Mouse (Mus musculus): ENCODE data around the gene Gstt2. TPM values are rescaled to one million over a fixed set of nuclear protein-coding genes. Genes with fewer than 3 reads are reported as not detected.
A peak's percentile ranks its signal among the peaks of the same experiment; 100 is the strongest.

Gene Gstt2
- total RNA-seq, 1 experiment: 17.8 TPM

- no peak for TF ChIP-seq HCFC1 (IDR thresholded peaks at IDR 0.05; ENCODE audit: borderline replicate concordance, insufficient read depth, low read length)
- TF ChIP-seq ZC3H11A (IDR thresholded peaks at IDR 0.05; ENCODE audit: borderline replicate concordance, low read depth, low read length): no peak
- no peak for TF ChIP-seq ZNF384 (IDR thresholded peaks at IDR 0.05; ENCODE audit: low read depth, low read length)
- TF ChIP-seq CHD2 (IDR thresholded peaks at IDR 0.05; ENCODE audit: low read depth, low read length): no peak
- TF ChIP-seq MAFK (IDR thresholded peaks at IDR 0.05; ENCODE audit: insufficient read depth, low read depth, low read length): no peak
- H3K4me1 ChIP-seq (ENCODE audit: control insufficient read depth in 2 of 2, insufficient read depth in 2 of 2, low read length in 2 of 2, poor library complexity in 1 of 2): peaks cover 9% of the 10 kb centered on the region in 2 experiments
Measured at GRCm38 (mm10) chr10:75881578-75882432, 44.6 kb upstream of the Gstt2 start.

GRCm38 (mm10) chr10:75880771-75881577, 43.8 kb upstream of the Gstt2 start:
- in situ Hi-C loops (cut with MboI; ENCODE audit: low sequenced_read_pairs in 2 of 2, unreplicated experiment in 2 of 2): no loop called here
- no peak overlapping the region for H3K9ac ChIP-seq (ENCODE audit: insufficient read depth, low read depth, low read length, poor library complexity, severe bottlenecking)
- no peak for DNase-seq (ENCODE audit: low read depth, low spot score)
- H3K9me3 ChIP-seq (ENCODE audit: control insufficient read depth, insufficient read depth, low read depth, low read length): no peaks in the 10 kb centered on the region
- peak overlapping the region; percentile 97 for H3K27ac ChIP-seq (ENCODE audit: insufficient read depth, low read depth, low read length, poor library complexity, severe bottlenecking)
- H3K36me3 ChIP-seq (ENCODE audit: control insufficient read depth, insufficient read depth, low read length, poor library complexity, severe bottlenecking): no peaks in the 10 kb centered on the region
- peak overlapping the region in 1 of 2 experiments; percentile 54; a peak in 2 of 4 replicates for H3K4me3 ChIP-seq (ENCODE audit: insufficient read depth in 1 of 2, low read depth in 1 of 2, low read length in 2 of 2, poor library complexity in 1 of 2, severe bottlenecking in 1 of 2)
- peaks cover 9% of the 10 kb centered on the region in 2 experiments for H3K4me1 ChIP-seq (ENCODE audit: control insufficient read depth in 2 of 2, insufficient read depth in 2 of 2, low read length in 2 of 2, poor library complexity in 1 of 2)
- TF ChIP-seq ZNF384 (IDR thresholded peaks at IDR 0.05; ENCODE audit: low read depth, low read length): no peak
- no peak for TF ChIP-seq MAFK (IDR thresholded peaks at IDR 0.05; ENCODE audit: insufficient read depth, low read depth, low read length)
- TF ChIP-seq HCFC1 (IDR thresholded peaks at IDR 0.05; ENCODE audit: borderline replicate concordance, insufficient read depth, low read length): no peak
- no peak for TF ChIP-seq ZC3H11A (IDR thresholded peaks at IDR 0.05; ENCODE audit: borderline replicate concordance, low read depth, low read length)
- no peak for TF ChIP-seq CHD2 (IDR thresholded peaks at IDR 0.05; ENCODE audit: low read depth, low read length)

More at GRCm38 (mm10) chr10:75881578-75882432, 44.6 kb upstream of the Gstt2 start:
- Histone ChIP-seq H3K4me3 (ENCODE audit: insufficient read depth in 1 of 2, low read depth in 1 of 2, low read length in 2 of 2, poor library complexity in 1 of 2, severe bottlenecking in 1 of 2) (peak overlapping the region; percentile 43 to 54), H3K9ac (ENCODE audit: insufficient read depth, low read depth, low read length, poor library complexity, severe bottlenecking) (peak overlapping the region; percentile 50), H3K36me3 (ENCODE audit: control insufficient read depth, insufficient read depth, low read length, poor library complexity, severe bottlenecking) (no peaks in the 10 kb centered on the region), H3K27ac (ENCODE audit: insufficient read depth, low read depth, low read length, poor library complexity, severe bottlenecking) (peak overlapping the region; percentile 97), H3K9me3 (ENCODE audit: control insufficient read depth, insufficient read depth, low read depth, low read length) (no peaks in the 10 kb centered on the region)
- DNase-seq (ENCODE audit: low read depth, low spot score): peak; percentile 50
- in situ Hi-C loops (cut with MboI; ENCODE audit: low sequenced_read_pairs in 2 of 2, unreplicated experiment in 2 of 2): no loop called here

GRCm38 (mm10) chr10:75880351-75880750, 43.1 kb upstream of the Gstt2 start:
- 0 out of 2 replicates have a peak overlapping the region, but pooled peaks have one; percentile 4 for H3K9ac ChIP-seq (ENCODE audit: insufficient read depth, low read depth, low read length, poor library complexity, severe bottlenecking)
- TF ChIP-seq MAFK (IDR thresholded peaks at IDR 0.05; ENCODE audit: insufficient read depth, low read depth, low read length) (no peak), CHD2 (IDR thresholded peaks at IDR 0.05; ENCODE audit: low read depth, low read length) (no peak), HCFC1 (IDR thresholded peaks at IDR 0.05; ENCODE audit: borderline replicate concordance, insufficient read depth, low read length) (no peak)
- H3K27ac ChIP-seq (ENCODE audit: insufficient read depth, low read depth, low read length, poor library complexity, severe bottlenecking): peak overlapping the region; percentile 29; the same call in 1 of the 2 replicates
- peak overlapping the region in 1 of 2 experiments; percentile 47; a peak in 2 of 4 replicates for H3K4me3 ChIP-seq (ENCODE audit: insufficient read depth in 1 of 2, low read depth in 1 of 2, low read length in 2 of 2, poor library complexity in 1 of 2, severe bottlenecking in 1 of 2)
- DNase-seq (ENCODE audit: low read depth, low spot score): no peak
- no peaks in the 10 kb centered on the region for H3K36me3 ChIP-seq (ENCODE audit: control insufficient read depth, insufficient read depth, low read length, poor library complexity, severe bottlenecking)
- no peaks in the 10 kb centered on the region for H3K9me3 ChIP-seq (ENCODE audit: control insufficient read depth, insufficient read depth, low read depth, low read length)
- H3K4me1 ChIP-seq (ENCODE audit: control insufficient read depth in 2 of 2, insufficient read depth in 2 of 2, low read length in 2 of 2, poor library complexity in 1 of 2): peaks cover 9% of the 10 kb centered on the region in 2 experiments
- in situ Hi-C loops (cut with MboI; ENCODE audit: low sequenced_read_pairs in 2 of 2, unreplicated experiment in 2 of 2): no loop called here

- H3K9ac ChIP-seq (ENCODE audit: insufficient read depth, low read depth, low read length, poor library complexity, severe bottlenecking): no peak overlapping the region
- no peak overlapping the region for H3K27ac ChIP-seq (ENCODE audit: insufficient read depth, low read depth, low read length, poor library complexity, severe bottlenecking)
- 0 out of 4 replicates have a peak overlapping the region, but pooled peaks of 1 of the 2 experiments have one; percentile 43 for H3K4me3 ChIP-seq (ENCODE audit: insufficient read depth in 1 of 2, low read depth in 1 of 2, low read length in 2 of 2, poor library complexity in 1 of 2, severe bottlenecking in 1 of 2)
- in situ Hi-C loops (cut with MboI; ENCODE audit: low sequenced_read_pairs in 2 of 2, unreplicated experiment in 2 of 2): no loop called here
- peaks cover 11 to 14% of the 10 kb centered on the region in 2 experiments for H3K4me1 ChIP-seq (ENCODE audit: control insufficient read depth in 2 of 2, insufficient read depth in 2 of 2, low read length in 2 of 2, poor library complexity in 1 of 2)
- no peaks in the 10 kb centered on the region for H3K9me3 ChIP-seq (ENCODE audit: control insufficient read depth, insufficient read depth, low read depth, low read length)
- no peak for DNase-seq (ENCODE audit: low read depth, low spot score)
- TF ChIP-seq CHD2 (IDR thresholded peaks at IDR 0.05; ENCODE audit: low read depth, low read length) (no peak), HCFC1 (IDR thresholded peaks at IDR 0.05; ENCODE audit: borderline replicate concordance, insufficient read depth, low read length) (no peak), MAFK (IDR thresholded peaks at IDR 0.05; ENCODE audit: insufficient read depth, low read depth, low read length) (no peak), ZC3H11A (IDR thresholded peaks at IDR 0.05; ENCODE audit: borderline replicate concordance, low read depth, low read length) (no peak), ZNF384 (IDR thresholded peaks at IDR 0.05; ENCODE audit: low read depth, low read length) (no peak)
- H3K36me3 ChIP-seq (ENCODE audit: control insufficient read depth, insufficient read depth, low read length, poor library complexity, severe bottlenecking): no peaks in the 10 kb centered on the region
Measured at GRCm38 (mm10) chr10:75878836-75879235, 41.6 kb upstream of the Gstt2 start.

Measured in ES-E14 (cell line).